Mouse (Mus musculus): ENCODE results near the gene Cfd. TPM values are rescaled to one million over a fixed set of nuclear protein-coding genes. Genes with fewer than 3 reads are reported as not detected.

The Cfd gene
- polyA plus RNA-seq, 1 experiment = not detected

DNA sequence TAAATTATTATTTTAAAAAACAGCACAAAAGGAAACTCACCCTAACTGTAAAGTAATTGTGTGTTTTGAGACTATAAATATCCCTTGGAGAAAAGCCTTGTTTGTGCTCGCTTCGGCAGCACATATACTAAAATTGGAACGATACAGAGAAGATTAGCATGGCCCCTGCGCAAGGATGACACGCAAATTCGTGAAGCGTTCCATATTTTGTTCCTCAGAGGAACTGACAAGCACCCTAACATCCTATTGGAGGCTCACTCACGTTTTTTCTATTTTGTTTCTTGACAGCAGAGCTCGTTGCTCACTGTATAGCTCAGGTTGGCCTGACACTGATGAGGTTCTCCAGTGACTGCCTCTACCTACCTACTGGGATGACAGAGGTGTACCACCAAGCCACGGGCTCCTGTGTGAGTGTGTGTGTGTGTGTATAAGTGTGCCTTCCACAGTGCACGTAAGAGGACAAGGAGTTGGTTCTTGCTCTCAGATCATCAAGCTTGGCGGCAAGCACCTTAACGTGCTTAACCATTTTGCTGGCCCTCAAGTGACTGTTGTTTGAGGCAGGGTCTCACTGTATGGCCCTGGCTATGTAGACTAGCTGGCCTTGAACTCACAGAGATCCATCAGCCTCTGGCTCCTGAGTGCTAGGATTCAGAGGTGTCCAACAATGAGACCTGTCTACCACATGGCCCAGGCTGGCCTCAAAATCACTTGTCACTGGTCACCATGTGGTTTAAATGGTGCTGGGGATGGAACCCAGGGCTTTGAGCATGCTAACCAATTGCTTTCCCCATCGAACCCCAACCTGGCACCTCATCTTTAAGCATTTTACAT is 18.7 kb downstream of the Cfd start:
- H3K36me3 ChIP-seq (ENCODE audit: control insufficient read depth, insufficient read depth, low read length, poor library complexity, severe bottlenecking) = no peaks in the 10 kb centered on the region
- no peak overlapping the region for H3K27ac ChIP-seq (ENCODE audit: insufficient read depth, low read length)
- no peak overlapping the region for H3K4me3 ChIP-seq (ENCODE audit: low read depth, low read length)

DNA sequence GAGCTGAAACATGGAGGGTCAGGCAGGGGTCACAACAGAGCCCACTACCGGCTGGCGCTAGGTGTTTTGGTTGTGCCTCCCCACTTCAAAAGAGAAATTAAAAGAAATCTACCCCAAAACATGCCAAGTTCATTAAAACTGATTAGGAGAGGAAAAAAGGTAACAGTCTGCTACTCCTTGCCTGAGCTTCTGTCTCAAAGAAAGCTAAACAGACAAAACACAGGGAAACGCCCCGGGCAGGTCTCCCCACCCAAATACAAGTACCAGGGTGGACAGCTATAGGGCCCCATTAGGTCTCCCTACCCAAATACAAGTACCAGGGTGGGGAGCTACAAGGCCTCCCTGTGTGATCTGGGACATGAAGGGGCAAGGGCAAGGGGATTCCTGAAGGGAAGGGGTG is 19.9 kb downstream of the Cfd start, which contains the start of gene Gm26602:
Gene Gm26602 (plus strand): TSS at position 301 of the 400 bp plus-strand sequence.
- TF ChIP-seq POLR2A (IDR thresholded peaks at IDR 0.05; ENCODE audit: insufficient read depth, low read length) (no peak), EP300 (IDR thresholded peaks at IDR 0.05; ENCODE audit: insufficient read depth, low read depth, low read length) (no peak), CTCF (IDR thresholded peaks at IDR 0.05; ENCODE audit: low read depth, low read length) (no peak)
- no peaks in the 10 kb centered on the region for H3K9me3 ChIP-seq (replicated peaks; ENCODE audit: control insufficient read depth, insufficient read depth, low read length, poor library complexity, severe bottlenecking)
- H3K27ac ChIP-seq (ENCODE audit: insufficient read depth, low read length) = no peak within 1 kb of the TSS
- no peaks in the 10 kb centered on the region for H3K36me3 ChIP-seq (ENCODE audit: control insufficient read depth, insufficient read depth, low read length, poor library complexity, severe bottlenecking)
- H3K9ac ChIP-seq (ENCODE audit: low read depth, poor library complexity, severe bottlenecking) = no peak within 1 kb of the TSS
- H3K4me1 ChIP-seq (ENCODE audit: control insufficient read depth, insufficient read depth, low read length) = no peaks in the 10 kb centered on the region
- H3K4me3 ChIP-seq (ENCODE audit: low read depth, low read length) = no peak within 1 kb of the TSS
- H3K27me3 ChIP-seq (ENCODE audit: control insufficient read depth, insufficient read depth, low read length, poor library complexity, severe bottlenecking) = no peaks in the 10 kb centered on the region

More for the DNA sequence above, 18.7 kb downstream of the Cfd start:
- Histone ChIP-seq H3K27me3 (ENCODE audit: control insufficient read depth, insufficient read depth, low read length, poor library complexity, severe bottlenecking) (no peaks in the 10 kb centered on the region), H3K9me3 (replicated peaks; ENCODE audit: control insufficient read depth, insufficient read depth, low read length, poor library complexity, severe bottlenecking) (no peaks in the 10 kb centered on the region), H3K4me1 (ENCODE audit: control insufficient read depth, insufficient read depth, low read length) (no peaks in the 10 kb centered on the region), H3K9ac (ENCODE audit: low read depth, poor library complexity, severe bottlenecking) (no peak overlapping the region)
- no peak for TF ChIP-seq POLR2A (IDR thresholded peaks at IDR 0.05; ENCODE audit: insufficient read depth, low read length)
- no peak for TF ChIP-seq EP300 (IDR thresholded peaks at IDR 0.05; ENCODE audit: insufficient read depth, low read depth, low read length)
- no peak for TF ChIP-seq CTCF (IDR thresholded peaks at IDR 0.05; ENCODE audit: low read depth, low read length)

DNA sequence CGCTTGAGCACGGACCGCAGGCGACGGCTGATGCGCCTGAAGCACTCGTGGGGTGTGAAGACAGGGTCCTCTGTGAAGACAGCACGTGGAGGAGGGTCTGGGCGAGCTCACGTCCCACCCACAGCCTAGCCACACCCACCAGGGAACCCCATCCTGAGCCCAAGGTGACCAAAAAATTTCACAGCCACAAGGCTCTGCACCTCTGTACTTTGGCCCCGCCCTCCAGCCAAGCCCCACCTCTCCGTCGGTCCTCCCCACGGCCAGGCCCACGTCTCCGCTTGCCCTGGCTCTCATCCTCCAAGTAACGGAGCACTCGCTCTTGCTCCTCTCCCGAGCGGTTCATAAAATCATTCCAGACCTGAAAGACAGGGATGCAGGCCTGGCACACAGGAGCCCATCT is 21.8 kb downstream of the Cfd start:
- Histone ChIP-seq H3K36me3 (ENCODE audit: control insufficient read depth, insufficient read depth, low read length, poor library complexity, severe bottlenecking) (no peaks in the 10 kb centered on the region), H3K4me3 (ENCODE audit: low read depth, low read length) (no peak overlapping the region), H3K27me3 (ENCODE audit: control insufficient read depth, insufficient read depth, low read length, poor library complexity, severe bottlenecking) (no peaks in the 10 kb centered on the region), H3K27ac (ENCODE audit: insufficient read depth, low read length) (no peak overlapping the region), H3K9me3 (replicated peaks; ENCODE audit: control insufficient read depth, insufficient read depth, low read length, poor library complexity, severe bottlenecking) (no peaks in the 10 kb centered on the region), H3K9ac (ENCODE audit: low read depth, poor library complexity, severe bottlenecking) (no peak overlapping the region), H3K4me1 (ENCODE audit: control insufficient read depth, insufficient read depth, low read length) (no peaks in the 10 kb centered on the region)
- no peak for TF ChIP-seq POLR2A (IDR thresholded peaks at IDR 0.05; ENCODE audit: insufficient read depth, low read length)

DNA sequence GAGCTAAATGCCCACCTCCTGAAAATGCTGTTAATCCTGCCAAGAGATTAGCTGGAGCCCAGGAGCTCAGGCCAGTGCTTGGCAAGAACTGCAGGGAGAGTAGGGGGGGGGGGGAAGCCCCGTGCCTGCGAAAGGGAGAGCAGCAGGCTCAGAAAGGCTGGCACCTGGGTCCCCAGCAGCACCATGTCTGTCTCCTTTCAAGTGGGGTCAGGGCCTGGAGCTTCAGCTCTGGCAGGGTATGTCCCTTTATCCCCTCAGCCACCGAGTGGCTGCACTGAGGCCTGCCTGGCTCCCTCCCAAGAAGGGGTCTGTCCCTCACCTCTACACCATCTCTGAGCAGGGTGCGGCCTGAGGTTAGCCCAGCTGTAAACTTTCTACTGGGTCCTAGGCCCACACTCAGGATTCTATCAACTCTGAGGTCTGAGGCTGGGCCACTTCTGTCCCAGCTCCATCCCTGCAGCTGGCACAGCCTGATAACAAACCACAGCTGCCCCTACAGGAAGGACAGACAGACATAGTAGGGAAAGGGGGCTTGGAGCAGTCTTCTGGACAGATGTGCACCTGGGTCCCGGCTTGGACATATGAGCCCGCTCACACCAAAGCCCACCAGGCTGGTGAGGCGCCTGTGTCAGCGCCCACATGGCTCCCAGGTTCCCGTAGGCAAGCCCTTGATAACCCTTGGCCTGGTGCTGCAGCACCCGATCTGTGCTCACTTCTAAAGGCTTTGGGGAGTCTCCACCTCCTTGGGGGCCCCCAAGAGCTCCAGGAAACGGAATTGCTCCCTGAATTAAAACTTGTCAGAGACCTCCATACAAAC is 23.7 kb downstream of the Cfd start:
- H3K27ac ChIP-seq (ENCODE audit: insufficient read depth, low read length) = no peak overlapping the region
- TF ChIP-seq CTCF (IDR thresholded peaks at IDR 0.05; ENCODE audit: low read depth, low read length) = no peak
- no peak for TF ChIP-seq EP300 (IDR thresholded peaks at IDR 0.05; ENCODE audit: insufficient read depth, low read depth, low read length)
- TF ChIP-seq POLR2A (IDR thresholded peaks at IDR 0.05; ENCODE audit: insufficient read depth, low read length) = no peak
- H3K36me3 ChIP-seq (ENCODE audit: control insufficient read depth, insufficient read depth, low read length, poor library complexity, severe bottlenecking) = no peaks in the 10 kb centered on the region
- no peaks in the 10 kb centered on the region for H3K9me3 ChIP-seq (replicated peaks; ENCODE audit: control insufficient read depth, insufficient read depth, low read length, poor library complexity, severe bottlenecking)
- no peaks in the 10 kb centered on the region for H3K27me3 ChIP-seq (ENCODE audit: control insufficient read depth, insufficient read depth, low read length, poor library complexity, severe bottlenecking)
- no peak overlapping the region for H3K4me3 ChIP-seq (ENCODE audit: low read depth, low read length)
- no peak overlapping the region for H3K9ac ChIP-seq (ENCODE audit: low read depth, poor library complexity, severe bottlenecking)
- no peaks in the 10 kb centered on the region for H3K4me1 ChIP-seq (ENCODE audit: control insufficient read depth, insufficient read depth, low read length)

DNA sequence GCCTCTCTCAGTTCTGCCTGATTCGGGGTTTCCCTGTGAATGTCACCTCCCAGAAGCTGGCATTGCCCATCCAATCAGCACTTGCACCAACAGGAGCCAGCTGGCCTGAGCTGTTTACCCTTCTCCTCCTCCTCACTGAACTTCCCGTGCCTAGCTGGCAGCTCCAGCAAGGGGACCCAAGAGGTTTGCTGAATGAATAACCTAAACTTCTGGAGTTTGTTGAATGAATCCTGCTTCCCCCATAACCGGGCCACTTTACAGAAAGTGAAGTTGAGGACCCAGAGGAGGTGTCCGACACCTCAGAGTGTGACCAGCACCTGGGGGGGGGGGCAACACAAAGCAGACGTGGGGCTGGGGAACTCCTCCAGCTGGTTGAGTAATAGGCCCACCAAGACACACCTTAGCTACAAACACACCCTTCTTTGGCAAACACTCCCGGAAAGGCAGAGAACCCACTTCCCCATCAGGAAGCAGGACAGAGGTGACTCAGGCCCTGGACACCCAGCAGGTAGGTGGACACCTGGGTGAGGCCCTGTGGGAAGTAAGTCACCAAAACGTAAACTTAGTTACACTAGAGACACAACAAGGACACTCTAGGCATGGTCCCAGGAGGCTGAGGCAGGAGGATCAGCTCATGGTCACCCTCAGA is 24.4 kb downstream of the Cfd start:
- H3K4me1 ChIP-seq (ENCODE audit: control insufficient read depth, insufficient read depth, low read length) = peaks cover 1% of the 10 kb centered on the region
- no peaks in the 10 kb centered on the region for H3K36me3 ChIP-seq (ENCODE audit: control insufficient read depth, insufficient read depth, low read length, poor library complexity, severe bottlenecking)
- no peak overlapping the region for H3K27ac ChIP-seq (ENCODE audit: insufficient read depth, low read length)
- TF ChIP-seq POLR2A (IDR thresholded peaks at IDR 0.05; ENCODE audit: insufficient read depth, low read length) (no peak), EP300 (IDR thresholded peaks at IDR 0.05; ENCODE audit: insufficient read depth, low read depth, low read length) (no peak), CTCF (IDR thresholded peaks at IDR 0.05; ENCODE audit: low read depth, low read length) (no peak)
- no peak overlapping the region for H3K9ac ChIP-seq (ENCODE audit: low read depth, poor library complexity, severe bottlenecking)
- H3K27me3 ChIP-seq (ENCODE audit: control insufficient read depth, insufficient read depth, low read length, poor library complexity, severe bottlenecking) = no peaks in the 10 kb centered on the region
- no peak overlapping the region for H3K4me3 ChIP-seq (ENCODE audit: low read depth, low read length)
- H3K9me3 ChIP-seq (replicated peaks; ENCODE audit: control insufficient read depth, insufficient read depth, low read length, poor library complexity, severe bottlenecking) = no peaks in the 10 kb centered on the region
